Mouse (Mus musculus): ENCODE results near the gene Pkp4. TPM values are rescaled to one million over a fixed set of nuclear protein-coding genes. Genes with fewer than 3 reads are reported as not detected.

Pkp4 gene
- polyA plus RNA-seq, 1 experiment from 2014 or later: 45.1 TPM

GRCm38 (mm10) chr2:59289411-59289810, 128.8 kb downstream of the Pkp4 start:
- ATAC-seq (ENCODE audit: insufficient number of reproducible peaks, insufficient read depth, low FRiP score, low read depth): no peak
- Histone ChIP-seq H3K27me3 (ENCODE audit: control insufficient read depth, insufficient read depth, low read length) (no peaks in the 10 kb centered on the region), H3K4me2 (replicated peaks; ENCODE audit: low read depth, low read length) (no peak overlapping the region), H3K4me1 (ENCODE audit: control insufficient read depth, insufficient read depth, low read length) (no peaks in the 10 kb centered on the region), H3K9me3 (ENCODE audit: control insufficient read depth, low read depth, low read length) (no peaks in the 10 kb centered on the region), H3K9ac (replicated peaks; ENCODE audit: low read depth, low read length) (no peak overlapping the region), H3K4me3 (ENCODE audit: low read depth, low read length) (no peak overlapping the region), H3K36me3 (ENCODE audit: control insufficient read depth, insufficient read depth, low read length) (no peaks in the 10 kb centered on the region), H3K27ac (ENCODE audit: low read length) (no peak overlapping the region)
- WGBS: 83% methylated on average over 2 of the region's 2 CpGs

DNA sequence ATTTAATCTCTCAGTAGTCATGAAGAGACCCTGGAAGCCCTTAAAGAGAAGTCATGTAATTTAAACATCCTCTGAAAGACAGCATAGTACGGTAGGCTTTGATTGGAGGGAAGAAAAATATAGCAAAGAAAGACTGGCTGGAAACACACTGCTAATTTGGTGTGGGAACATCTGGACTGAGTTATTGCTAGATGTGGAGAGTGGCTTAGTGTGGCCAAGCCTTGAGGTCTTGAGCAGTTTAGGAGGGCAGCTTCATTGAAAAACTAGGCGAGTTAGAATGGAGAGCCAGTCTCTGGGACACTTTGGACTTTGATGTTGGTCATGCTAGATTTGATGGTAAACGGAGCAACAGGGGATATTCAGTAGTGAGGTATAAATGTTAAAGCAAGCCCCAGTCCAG, 129.7 kb downstream of the Pkp4 start:
- H3K4me2 ChIP-seq (replicated peaks; ENCODE audit: low read depth, low read length): no peak overlapping the region
- H3K4me1 ChIP-seq (ENCODE audit: control insufficient read depth, insufficient read depth, low read length): no peaks in the 10 kb centered on the region
- ATAC-seq (ENCODE audit: insufficient number of reproducible peaks, insufficient read depth, low FRiP score, low read depth): no peak
- WGBS: 80% methylated on average over 3 of the region's 3 CpGs
- no peaks in the 10 kb centered on the region for H3K9me3 ChIP-seq (ENCODE audit: control insufficient read depth, low read depth, low read length)
- no peaks in the 10 kb centered on the region for H3K27me3 ChIP-seq (ENCODE audit: control insufficient read depth, insufficient read depth, low read length)
- no peak overlapping the region for H3K27ac ChIP-seq (ENCODE audit: low read length)
- H3K36me3 ChIP-seq (ENCODE audit: control insufficient read depth, insufficient read depth, low read length): no peaks in the 10 kb centered on the region
- H3K4me3 ChIP-seq (ENCODE audit: low read depth, low read length): no peak overlapping the region
- H3K9ac ChIP-seq (replicated peaks; ENCODE audit: low read depth, low read length): no peak overlapping the region

GRCm38 (mm10) chr2:59299831-59300230, 139.2 kb downstream of the Pkp4 start:
- Histone ChIP-seq H3K9me3 (ENCODE audit: control insufficient read depth, low read depth, low read length) (no peaks in the 10 kb centered on the region), H3K9ac (replicated peaks; ENCODE audit: low read depth, low read length) (no peak overlapping the region), H3K4me1 (ENCODE audit: control insufficient read depth, insufficient read depth, low read length) (no peaks in the 10 kb centered on the region), H3K27ac (ENCODE audit: low read length) (no peak overlapping the region), H3K4me3 (ENCODE audit: low read depth, low read length) (no peak overlapping the region), H3K27me3 (ENCODE audit: control insufficient read depth, insufficient read depth, low read length) (no peaks in the 10 kb centered on the region), H3K4me2 (replicated peaks; ENCODE audit: low read depth, low read length) (no peak overlapping the region), H3K36me3 (ENCODE audit: control insufficient read depth, insufficient read depth, low read length) (no peaks in the 10 kb centered on the region)
- WGBS: 82% methylated on average over 3 of the region's 3 CpGs
- no peak for ATAC-seq (ENCODE audit: insufficient number of reproducible peaks, insufficient read depth, low FRiP score, low read depth)

- Histone ChIP-seq H3K27me3 (ENCODE audit: control insufficient read depth, insufficient read depth, low read length) (no peaks in the 10 kb centered on the region), H3K4me1 (ENCODE audit: control insufficient read depth, insufficient read depth, low read length) (no peaks in the 10 kb centered on the region), H3K4me3 (ENCODE audit: low read depth, low read length) (no peak overlapping the region), H3K4me2 (replicated peaks; ENCODE audit: low read depth, low read length) (no peak overlapping the region), H3K9ac (replicated peaks; ENCODE audit: low read depth, low read length) (no peak overlapping the region), H3K9me3 (ENCODE audit: control insufficient read depth, low read depth, low read length) (no peaks in the 10 kb centered on the region), H3K27ac (ENCODE audit: low read length) (no peak overlapping the region), H3K36me3 (ENCODE audit: control insufficient read depth, insufficient read depth, low read length) (peaks cover 9% of the 10 kb centered on the region)
- WGBS: 46% methylated on average over 12 of the region's 12 CpGs
- no peak for ATAC-seq (ENCODE audit: insufficient number of reproducible peaks, insufficient read depth, low FRiP score, low read depth)
These were observed 141.0 kb downstream of the Pkp4 start for GRCm38 (mm10) chr2:59301671-59302070.

DNA sequence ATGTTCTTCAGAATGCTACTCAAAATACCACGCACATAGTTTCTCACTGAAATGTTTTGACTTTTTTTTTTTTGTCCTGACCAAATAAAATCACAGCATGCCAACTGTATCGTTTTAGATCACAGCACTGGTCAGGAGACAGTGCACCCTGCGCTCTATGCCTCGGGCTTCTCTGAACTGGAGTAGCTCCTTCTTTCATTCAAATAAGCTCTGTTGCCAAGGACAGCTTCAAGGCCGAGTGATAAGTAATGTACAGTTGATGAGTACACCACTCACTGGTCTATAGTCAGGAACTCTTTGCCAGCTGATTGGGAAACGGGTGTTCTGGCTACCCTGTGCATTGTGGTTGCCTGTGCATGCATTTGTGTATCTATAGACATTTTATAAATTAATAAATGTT, 141.8 kb downstream of the Pkp4 start:
- Histone ChIP-seq H3K36me3 (ENCODE audit: control insufficient read depth, insufficient read depth, low read length) (peaks cover 11% of the 10 kb centered on the region), H3K9me3 (ENCODE audit: control insufficient read depth, low read depth, low read length) (no peaks in the 10 kb centered on the region), H3K4me3 (ENCODE audit: low read depth, low read length) (no peak overlapping the region), H3K9ac (replicated peaks; ENCODE audit: low read depth, low read length) (no peak overlapping the region), H3K4me2 (replicated peaks; ENCODE audit: low read depth, low read length) (no peak overlapping the region), H3K4me1 (ENCODE audit: control insufficient read depth, insufficient read depth, low read length) (no peaks in the 10 kb centered on the region), H3K27me3 (ENCODE audit: control insufficient read depth, insufficient read depth, low read length) (no peaks in the 10 kb centered on the region), H3K27ac (ENCODE audit: low read length) (no peak overlapping the region)
- WGBS: 77% methylated on average over 6 of the region's 6 CpGs
- no peak for ATAC-seq (ENCODE audit: insufficient number of reproducible peaks, insufficient read depth, low FRiP score, low read depth)

- Histone ChIP-seq H3K27ac (ENCODE audit: low read length) (no peak overlapping the region), H3K27me3 (ENCODE audit: control insufficient read depth, insufficient read depth, low read length) (no peaks in the 10 kb centered on the region), H3K9ac (replicated peaks; ENCODE audit: low read depth, low read length) (no peak overlapping the region), H3K9me3 (ENCODE audit: control insufficient read depth, low read depth, low read length) (no peaks in the 10 kb centered on the region), H3K4me1 (ENCODE audit: control insufficient read depth, insufficient read depth, low read length) (no peaks in the 10 kb centered on the region), H3K36me3 (ENCODE audit: control insufficient read depth, insufficient read depth, low read length) (peaks cover 18% of the 10 kb centered on the region), H3K4me2 (replicated peaks; ENCODE audit: low read depth, low read length) (no peak overlapping the region), H3K4me3 (ENCODE audit: low read depth, low read length) (no peak overlapping the region)
- no peak for ATAC-seq (ENCODE audit: insufficient number of reproducible peaks, insufficient read depth, low FRiP score, low read depth)
- WGBS: 72% methylated on average over 12 of the region's 12 CpGs
These were observed 142.9 kb downstream of the Pkp4 start for GRCm38 (mm10) chr2:59303530-59304063.

DNA sequence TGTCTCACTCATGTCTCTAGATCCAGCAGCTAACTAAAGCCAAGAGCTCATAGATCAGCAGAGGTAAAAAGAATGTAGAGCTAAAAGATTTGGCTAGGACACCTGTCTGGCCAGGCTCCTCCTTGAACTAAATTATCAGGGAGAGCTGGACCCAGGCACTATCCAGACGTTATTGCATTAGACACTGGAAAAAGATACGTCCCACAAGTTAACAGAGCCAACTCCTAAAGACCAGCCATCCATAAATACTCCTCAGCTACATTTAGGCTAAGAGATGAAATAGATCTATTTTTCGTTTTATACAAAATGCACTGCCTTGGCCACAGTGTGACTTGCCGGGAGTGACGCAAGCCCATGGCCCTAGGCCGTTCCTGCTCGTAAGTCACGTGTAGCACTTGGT, 146.7 kb downstream of the Pkp4 start:
- Histone ChIP-seq H3K27ac (ENCODE audit: low read length) (no peak overlapping the region), H3K27me3 (ENCODE audit: control insufficient read depth, insufficient read depth, low read length) (no peaks in the 10 kb centered on the region), H3K36me3 (ENCODE audit: control insufficient read depth, insufficient read depth, low read length) (peaks cover 32% of the 10 kb centered on the region), H3K9me3 (ENCODE audit: control insufficient read depth, low read depth, low read length) (no peaks in the 10 kb centered on the region), H3K4me3 (ENCODE audit: low read depth, low read length) (no peak overlapping the region), H3K9ac (replicated peaks; ENCODE audit: low read depth, low read length) (no peak overlapping the region), H3K4me2 (replicated peaks; ENCODE audit: low read depth, low read length) (no peak overlapping the region), H3K4me1 (ENCODE audit: control insufficient read depth, insufficient read depth, low read length) (no peaks in the 10 kb centered on the region)
- WGBS: 83% methylated on average over 8 of the region's 8 CpGs
- no peak for ATAC-seq (ENCODE audit: insufficient number of reproducible peaks, insufficient read depth, low FRiP score, low read depth)

DNA sequence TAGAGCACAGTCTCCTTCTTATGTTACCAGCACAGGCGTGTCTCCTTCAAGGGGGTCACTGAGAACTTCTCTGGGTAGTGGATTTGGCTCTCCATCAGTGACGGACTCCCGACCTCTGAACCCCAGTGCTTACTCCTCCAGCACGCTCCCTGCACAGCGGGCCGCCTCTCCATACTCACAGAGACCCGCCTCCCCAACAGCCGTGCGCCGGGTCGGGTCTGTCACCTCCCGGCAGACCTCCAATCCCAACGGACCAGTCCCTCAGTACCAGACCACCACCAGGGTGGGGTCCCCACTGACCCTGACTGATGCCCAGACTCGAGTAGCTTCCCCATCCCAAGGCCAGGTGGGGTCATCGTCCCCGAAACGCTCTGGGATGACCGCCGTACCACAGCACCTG, 147.4 kb downstream of the Pkp4 start:
- Histone ChIP-seq H3K27me3 (ENCODE audit: control insufficient read depth, insufficient read depth, low read length) (no peaks in the 10 kb centered on the region), H3K36me3 (ENCODE audit: control insufficient read depth, insufficient read depth, low read length) (peaks cover 36% of the 10 kb centered on the region), H3K4me3 (ENCODE audit: low read depth, low read length) (no peak overlapping the region), H3K4me1 (ENCODE audit: control insufficient read depth, insufficient read depth, low read length) (no peaks in the 10 kb centered on the region), H3K27ac (ENCODE audit: low read length) (no peak overlapping the region), H3K4me2 (replicated peaks; ENCODE audit: low read depth, low read length) (no peak overlapping the region), H3K9ac (replicated peaks; ENCODE audit: low read depth, low read length) (no peak overlapping the region), H3K9me3 (ENCODE audit: control insufficient read depth, low read depth, low read length) (no peaks in the 10 kb centered on the region)
- 94% methylated on average over 19 of the region's 19 CpGs for WGBS
- ATAC-seq (ENCODE audit: insufficient number of reproducible peaks, insufficient read depth, low FRiP score, low read depth): no peak

DNA sequence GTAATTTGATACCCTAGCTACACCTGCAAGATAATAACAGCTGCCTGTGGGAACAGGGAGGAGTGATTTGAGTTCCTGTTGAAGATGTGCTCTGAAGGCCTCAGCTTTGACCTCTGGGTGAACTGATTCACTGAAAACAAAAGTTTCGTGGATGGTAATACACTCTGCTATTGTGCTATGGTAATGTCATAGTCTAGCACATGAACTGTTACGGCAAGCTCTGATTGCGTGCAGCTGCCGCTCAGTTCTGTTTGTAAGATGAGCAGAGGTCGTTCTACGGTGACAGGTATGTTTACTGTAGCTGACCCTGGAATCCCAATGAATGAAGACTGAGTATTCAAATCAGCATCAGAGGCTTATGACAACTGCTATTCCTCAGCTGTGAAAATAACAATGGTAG, 152.6 kb downstream of the Pkp4 start:
- Histone ChIP-seq H3K4me2 (replicated peaks; ENCODE audit: low read depth, low read length) (no peak overlapping the region), H3K27me3 (ENCODE audit: control insufficient read depth, insufficient read depth, low read length) (no peaks in the 10 kb centered on the region), H3K4me1 (ENCODE audit: control insufficient read depth, insufficient read depth, low read length) (no peaks in the 10 kb centered on the region), H3K9ac (replicated peaks; ENCODE audit: low read depth, low read length) (no peak overlapping the region), H3K36me3 (ENCODE audit: control insufficient read depth, insufficient read depth, low read length) (peaks cover 32% of the 10 kb centered on the region), H3K27ac (ENCODE audit: low read length) (no peak overlapping the region), H3K9me3 (ENCODE audit: control insufficient read depth, low read depth, low read length) (peaks cover 2% of the 10 kb centered on the region), H3K4me3 (ENCODE audit: low read depth, low read length) (no peak overlapping the region)
- ATAC-seq (ENCODE audit: insufficient number of reproducible peaks, insufficient read depth, low FRiP score, low read depth): no peak
- 45% methylated on average over 6 of the region's 6 CpGs for WGBS
